Mouse (Mus musculus): ENCODE measurements at regions not wholly inside any gene's neighbourhood (a gene's known extent, or its start where the extent isn't known, plus 50 kb on each side); places are given as distances from the start of the nearest gene placed in this dataset.

GRCm38 (mm10) chr4:131500928-131501650 lies 337.0 kb downstream of the Ptpru start:
- no peak for ATAC-seq (ENCODE audit: insufficient number of reproducible peaks, insufficient read depth, low FRiP score, low read depth)
- Histone ChIP-seq H3K4me3 (ENCODE audit: low read depth, low read length) (no peak overlapping the region), H3K27me3 (ENCODE audit: control insufficient read depth, insufficient read depth, low read length) (no peaks in the 10 kb centered on the region), H3K4me2 (replicated peaks; ENCODE audit: low read depth, low read length) (no peak overlapping the region), H3K9ac (replicated peaks; ENCODE audit: low read depth, low read length) (no peak overlapping the region), H3K36me3 (ENCODE audit: control insufficient read depth, insufficient read depth, low read length) (no peaks in the 10 kb centered on the region), H3K9me3 (ENCODE audit: control insufficient read depth, low read depth, low read length) (no peaks in the 10 kb centered on the region), H3K27ac (ENCODE audit: low read length) (no peak overlapping the region), H3K4me1 (ENCODE audit: control insufficient read depth, insufficient read depth, low read length) (0 out of 2 replicates have a peak, but pooled peaks cover 4% of the 10 kb centered on the region)
- WGBS = 69% methylated on average over 10 of the region's 10 CpGs

DNA sequence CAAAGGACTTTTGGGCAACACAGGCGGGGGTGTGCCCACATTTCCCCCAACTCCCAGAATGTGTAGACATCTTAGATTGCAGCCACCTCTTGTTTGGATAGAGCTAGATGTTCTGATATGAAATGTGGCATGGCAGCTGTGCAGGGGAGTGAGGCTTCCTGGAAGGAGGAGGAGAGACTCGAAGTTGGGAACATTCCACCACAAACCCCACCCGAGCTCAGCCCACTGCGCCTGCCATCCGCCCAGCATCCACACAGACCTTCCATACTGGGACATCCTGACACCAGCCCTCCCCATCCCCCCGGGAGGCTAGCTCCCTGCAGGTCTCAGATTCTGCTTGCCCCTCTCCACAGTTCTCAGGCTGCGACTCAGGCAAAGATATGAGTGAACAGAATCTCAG lies 329.9 kb downstream of the Ptpru start:
- no peak overlapping the region for H3K9ac ChIP-seq (replicated peaks; ENCODE audit: low read depth, low read length)
- no peaks in the 10 kb centered on the region for H3K36me3 ChIP-seq (ENCODE audit: control insufficient read depth, insufficient read depth, low read length)
- WGBS = 47% methylated on average over 7 of the region's 7 CpGs
- ATAC-seq (ENCODE audit: insufficient number of reproducible peaks, insufficient read depth, low FRiP score, low read depth) = no peak
- H3K4me1 ChIP-seq (ENCODE audit: control insufficient read depth, insufficient read depth, low read length) = no peaks in the 10 kb centered on the region
- H3K4me2 ChIP-seq (replicated peaks; ENCODE audit: low read depth, low read length) = no peak overlapping the region
- no peaks in the 10 kb centered on the region for H3K9me3 ChIP-seq (ENCODE audit: control insufficient read depth, low read depth, low read length)
- H3K27ac ChIP-seq (ENCODE audit: low read length) = no peak overlapping the region
- H3K4me3 ChIP-seq (ENCODE audit: low read depth, low read length) = no peak overlapping the region
- H3K27me3 ChIP-seq (ENCODE audit: control insufficient read depth, insufficient read depth, low read length) = no peaks in the 10 kb centered on the region

GRCm38 (mm10) chr4:131511586-131511985 lies 326.5 kb downstream of the Ptpru start:
- no peaks in the 10 kb centered on the region for H3K36me3 ChIP-seq (ENCODE audit: control insufficient read depth, insufficient read depth, low read length)
- WGBS = 78% methylated on average over 3 of the region's 3 CpGs
- H3K9ac ChIP-seq (replicated peaks; ENCODE audit: low read depth, low read length) = no peak overlapping the region
- H3K9me3 ChIP-seq (ENCODE audit: control insufficient read depth, low read depth, low read length) = no peaks in the 10 kb centered on the region
- ATAC-seq (ENCODE audit: insufficient number of reproducible peaks, insufficient read depth, low FRiP score, low read depth) = no peak
- no peak overlapping the region for H3K27ac ChIP-seq (ENCODE audit: low read length)
- no peak overlapping the region for H3K4me2 ChIP-seq (replicated peaks; ENCODE audit: low read depth, low read length)
- no peaks in the 10 kb centered on the region for H3K27me3 ChIP-seq (ENCODE audit: control insufficient read depth, insufficient read depth, low read length)
- H3K4me3 ChIP-seq (ENCODE audit: low read depth, low read length) = no peak overlapping the region
- H3K4me1 ChIP-seq (ENCODE audit: control insufficient read depth, insufficient read depth, low read length) = no peaks in the 10 kb centered on the region

- 36% methylated on average over 7 of the region's 7 CpGs for WGBS
- no peak overlapping the region for H3K9ac ChIP-seq (replicated peaks; ENCODE audit: low read depth, low read length)
- no peak overlapping the region for H3K4me2 ChIP-seq (replicated peaks; ENCODE audit: low read depth, low read length)
- H3K36me3 ChIP-seq (ENCODE audit: control insufficient read depth, insufficient read depth, low read length) = no peaks in the 10 kb centered on the region
- no peaks in the 10 kb centered on the region for H3K27me3 ChIP-seq (ENCODE audit: control insufficient read depth, insufficient read depth, low read length)
- H3K9me3 ChIP-seq (ENCODE audit: control insufficient read depth, low read depth, low read length) = no peaks in the 10 kb centered on the region
- no peak overlapping the region for H3K27ac ChIP-seq (ENCODE audit: low read length)
- peak; percentile 82 for ATAC-seq (ENCODE audit: insufficient number of reproducible peaks, insufficient read depth, low FRiP score, low read depth)
- H3K4me3 ChIP-seq (ENCODE audit: low read depth, low read length) = no peak overlapping the region
- H3K4me1 ChIP-seq (ENCODE audit: control insufficient read depth, insufficient read depth, low read length) = no peaks in the 10 kb centered on the region
Measured at GRCm38 (mm10) chr4:131512768-131513167, 325.3 kb downstream of the Ptpru start.

DNA sequence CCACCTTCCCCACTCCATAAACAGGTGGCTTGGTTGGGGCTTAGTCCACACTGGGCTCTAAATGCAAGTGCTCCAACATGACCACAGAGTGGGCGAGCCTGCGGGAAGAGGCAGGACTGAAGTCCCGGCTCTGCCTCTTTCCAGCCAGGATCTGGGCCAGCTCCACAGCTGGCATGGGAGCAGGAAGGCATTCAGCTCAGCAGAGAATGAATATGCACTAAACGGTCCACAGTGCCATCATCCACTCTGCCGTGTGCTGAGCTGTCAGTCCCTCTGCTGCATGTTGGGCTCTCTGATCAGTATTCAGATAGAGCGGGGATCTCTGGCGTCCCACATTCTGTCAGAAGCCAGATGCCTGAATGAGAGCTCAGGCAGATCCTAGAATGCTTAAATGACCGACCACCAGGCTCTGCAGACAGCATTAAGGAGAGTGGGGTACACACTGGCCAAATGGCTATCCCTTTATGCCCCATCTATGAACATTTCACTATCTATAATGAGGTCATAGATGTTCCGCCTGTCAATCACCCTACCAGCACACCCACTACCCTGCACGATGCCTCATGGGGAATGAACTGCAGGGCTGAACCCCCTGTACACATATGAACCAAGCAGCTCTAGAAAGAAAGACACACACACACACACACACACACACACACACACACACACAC lies 317.3 kb downstream of the Ptpru start:
- WGBS = 81% methylated on average over 10 of the region's 10 CpGs
- Histone ChIP-seq H3K4me2 (replicated peaks; ENCODE audit: low read depth, low read length) (no peak overlapping the region), H3K36me3 (ENCODE audit: control insufficient read depth, insufficient read depth, low read length) (no peaks in the 10 kb centered on the region), H3K4me1 (ENCODE audit: control insufficient read depth, insufficient read depth, low read length) (no peaks in the 10 kb centered on the region), H3K27me3 (ENCODE audit: control insufficient read depth, insufficient read depth, low read length) (no peaks in the 10 kb centered on the region), H3K9me3 (ENCODE audit: control insufficient read depth, low read depth, low read length) (no peaks in the 10 kb centered on the region), H3K9ac (replicated peaks; ENCODE audit: low read depth, low read length) (no peak overlapping the region), H3K4me3 (ENCODE audit: low read depth, low read length) (no peak overlapping the region), H3K27ac (ENCODE audit: low read length) (no peak overlapping the region)
- ATAC-seq (ENCODE audit: insufficient number of reproducible peaks, insufficient read depth, low FRiP score, low read depth) = no peak; the same call in 1 of the 2 replicates

DNA sequence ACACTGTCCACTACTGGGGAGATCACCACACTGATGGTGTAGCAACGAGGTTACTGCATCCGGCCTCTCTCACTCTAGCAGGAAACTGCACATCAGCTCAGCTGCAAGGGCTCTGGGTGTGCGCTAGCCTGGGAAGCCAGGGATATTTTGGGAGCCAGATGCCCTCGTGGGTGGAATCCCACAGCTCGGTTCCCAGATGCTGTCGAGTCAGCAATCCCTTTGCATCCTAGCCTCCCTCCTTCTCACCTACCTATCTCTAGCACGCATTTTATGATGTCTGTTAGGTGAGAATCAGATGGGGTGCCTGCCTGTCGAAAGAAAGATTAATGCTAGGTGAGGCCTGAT lies 316.8 kb downstream of the Ptpru start:
- ATAC-seq (ENCODE audit: insufficient number of reproducible peaks, insufficient read depth, low FRiP score, low read depth) = no peak
- WGBS = 68% methylated on average over 8 of the region's 8 CpGs

DNA sequence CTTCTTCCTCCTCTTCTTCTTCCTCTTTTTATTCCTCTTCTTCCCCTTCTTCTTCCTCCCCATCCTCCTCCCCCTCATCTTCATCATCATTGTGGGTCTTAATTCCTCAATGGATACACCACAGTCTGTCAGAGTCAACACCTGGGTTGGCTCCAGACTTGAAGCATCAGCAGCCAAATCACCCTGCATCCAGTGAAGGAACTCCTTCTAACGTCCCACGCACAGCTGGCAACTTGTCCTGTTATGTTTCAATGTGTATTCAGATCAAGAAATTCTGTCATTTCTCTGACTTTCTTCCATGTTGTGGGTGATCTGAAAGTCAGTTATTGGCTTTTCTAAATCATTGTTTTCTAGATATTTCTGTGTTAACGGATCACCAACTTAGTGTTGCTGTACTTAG lies 312.9 kb downstream of the Ptpru start:
- WGBS = 85% methylated on average over 3 of the region's 3 CpGs
- no peaks in the 10 kb centered on the region for H3K27me3 ChIP-seq (ENCODE audit: control insufficient read depth, insufficient read depth, low read length)
- no peaks in the 10 kb centered on the region for H3K36me3 ChIP-seq (ENCODE audit: control insufficient read depth, insufficient read depth, low read length)
- no peak for ATAC-seq (ENCODE audit: insufficient number of reproducible peaks, insufficient read depth, low FRiP score, low read depth)
- no peak overlapping the region for H3K4me3 ChIP-seq (ENCODE audit: low read depth, low read length)
- H3K4me2 ChIP-seq (replicated peaks; ENCODE audit: low read depth, low read length) = no peak overlapping the region
- H3K9ac ChIP-seq (replicated peaks; ENCODE audit: low read depth, low read length) = no peak overlapping the region
- H3K9me3 ChIP-seq (ENCODE audit: control insufficient read depth, low read depth, low read length) = no peaks in the 10 kb centered on the region
- H3K4me1 ChIP-seq (ENCODE audit: control insufficient read depth, insufficient read depth, low read length) = no peaks in the 10 kb centered on the region
- H3K27ac ChIP-seq (ENCODE audit: low read length) = no peak overlapping the region

More for the DNA sequence above, 316.8 kb downstream of the Ptpru start:
- no peaks in the 10 kb centered on the region for H3K4me1 ChIP-seq (ENCODE audit: control insufficient read depth, insufficient read depth, low read length)
- H3K9me3 ChIP-seq (ENCODE audit: control insufficient read depth, low read depth, low read length) = no peaks in the 10 kb centered on the region
- H3K4me3 ChIP-seq (ENCODE audit: low read depth, low read length) = no peak overlapping the region
- no peaks in the 10 kb centered on the region for H3K27me3 ChIP-seq (ENCODE audit: control insufficient read depth, insufficient read depth, low read length)
- no peak overlapping the region for H3K4me2 ChIP-seq (replicated peaks; ENCODE audit: low read depth, low read length)
- no peak overlapping the region for H3K27ac ChIP-seq (ENCODE audit: low read length)
- H3K36me3 ChIP-seq (ENCODE audit: control insufficient read depth, insufficient read depth, low read length) = no peaks in the 10 kb centered on the region
- H3K9ac ChIP-seq (replicated peaks; ENCODE audit: low read depth, low read length) = no peak overlapping the region

DNA sequence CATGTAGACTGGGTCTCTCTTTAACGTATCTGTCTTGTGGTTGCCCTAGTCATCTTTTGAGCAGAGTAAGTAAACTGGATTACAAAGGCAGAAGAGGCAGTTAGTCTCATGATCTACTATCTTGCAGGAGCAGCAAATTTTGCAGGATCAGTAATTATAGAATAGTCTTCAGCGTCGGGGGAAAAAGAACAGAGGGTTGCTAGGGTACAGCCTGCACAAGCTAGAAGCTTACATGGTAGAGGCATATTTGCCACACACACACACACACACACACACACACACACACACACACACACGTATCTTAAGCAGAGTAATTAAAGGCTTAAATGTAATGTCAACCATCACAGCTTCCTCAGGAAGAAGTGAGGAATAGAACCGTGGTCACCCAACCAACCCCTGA lies 307.6 kb downstream of the Ptpru start:
- Histone ChIP-seq H3K4me2 (replicated peaks; ENCODE audit: low read depth, low read length) (no peak overlapping the region), H3K27me3 (ENCODE audit: control insufficient read depth, insufficient read depth, low read length) (no peaks in the 10 kb centered on the region), H3K4me3 (ENCODE audit: low read depth, low read length) (no peak overlapping the region), H3K27ac (ENCODE audit: low read length) (no peak overlapping the region), H3K9me3 (ENCODE audit: control insufficient read depth, low read depth, low read length) (no peaks in the 10 kb centered on the region), H3K9ac (replicated peaks; ENCODE audit: low read depth, low read length) (no peak overlapping the region), H3K36me3 (ENCODE audit: control insufficient read depth, insufficient read depth, low read length) (no peaks in the 10 kb centered on the region), H3K4me1 (ENCODE audit: control insufficient read depth, insufficient read depth, low read length) (no peaks in the 10 kb centered on the region)
- no peak for ATAC-seq (ENCODE audit: insufficient number of reproducible peaks, insufficient read depth, low FRiP score, low read depth)
- WGBS = 70% methylated on average over 5 of the region's 5 CpGs

DNA sequence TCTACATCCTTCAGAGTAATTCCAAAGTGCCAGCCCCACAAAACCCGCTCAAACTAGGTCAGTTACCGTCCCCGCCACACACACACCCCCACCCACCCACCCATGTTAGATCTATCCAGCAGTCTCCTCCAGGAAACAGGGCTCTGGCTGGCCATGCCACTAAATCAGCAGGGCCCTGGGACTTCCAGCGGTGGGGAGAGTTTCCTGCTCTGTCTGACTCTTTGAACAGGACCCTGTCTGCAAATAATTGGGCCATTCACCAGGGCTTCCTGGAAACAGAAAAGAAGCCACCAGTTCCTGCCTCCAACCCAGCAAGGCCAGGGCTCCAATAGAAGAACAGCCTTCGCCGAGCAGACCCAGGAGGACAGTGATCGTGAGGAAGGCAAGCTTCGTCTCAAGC lies 307.1 kb downstream of the Ptpru start:
- Histone ChIP-seq H3K4me2 (replicated peaks; ENCODE audit: low read depth, low read length) (no peak overlapping the region), H3K9me3 (ENCODE audit: control insufficient read depth, low read depth, low read length) (no peaks in the 10 kb centered on the region), H3K27me3 (ENCODE audit: control insufficient read depth, insufficient read depth, low read length) (no peaks in the 10 kb centered on the region), H3K27ac (ENCODE audit: low read length) (no peak overlapping the region), H3K9ac (replicated peaks; ENCODE audit: low read depth, low read length) (no peak overlapping the region), H3K36me3 (ENCODE audit: control insufficient read depth, insufficient read depth, low read length) (no peaks in the 10 kb centered on the region), H3K4me1 (ENCODE audit: control insufficient read depth, insufficient read depth, low read length) (no peaks in the 10 kb centered on the region), H3K4me3 (ENCODE audit: low read depth, low read length) (no peak overlapping the region)
- 67% methylated on average over 8 of the region's 8 CpGs for WGBS
- no peak for ATAC-seq (ENCODE audit: insufficient number of reproducible peaks, insufficient read depth, low FRiP score, low read depth)
